Mouse (Mus musculus): ENCODE measurements at regions not wholly inside any gene's neighbourhood (a gene's known extent, or its start where the extent isn't known, plus 50 kb on each side); places are given as distances from the start of the nearest gene placed in this dataset.

- no peak for DNase-seq (ENCODE audit: low spot score)
Observed at GRCm38 (mm10) chr1:156993105-156993504, 53.7 kb upstream of the Ralgps2 start.

- DNase-seq (ENCODE audit: low spot score), result no peak
Observed at GRCm38 (mm10) chr1:156992536-156992935, 53.1 kb upstream of the Ralgps2 start.

GRCm38 (mm10) chr1:156990567-156991494 lies 51.4 kb upstream of the Ralgps2 start:
- DNase-seq (ENCODE audit: low spot score), result no peak

GRCm38 (mm10) chr1:156990112-156990511 lies 50.7 kb upstream of the Ralgps2 start:
- no peak for DNase-seq (ENCODE audit: low spot score)

- DNase-seq (ENCODE audit: low spot score), result no peak
Observed at GRCm38 (mm10) chr1:156989149-156989785, 49.8 kb upstream of the Ralgps2 start.

Data from yolk sac, embryonic 10.5 days (tissue).